Mouse (Mus musculus) olfactory bulb, adult 2 months (tissue): Measurements from ENCODE around the gene Alcam.

ENCODE experiments used
- CTCF ChIP-seq: fragments of 200-500 bp; IDR thresholded peaks from 2 replicates; pipeline ENCODE4 v1.5.1; 2012; ENCODE audit warnings: low read depth, mild to moderate bottlenecking, low read length, moderate library complexity; ENCODE audit not compliant: insufficient read depth
- POLR2A ChIP-seq: fragments of 200-500 bp; IDR thresholded peaks from 2 replicates; pipeline ENCODE4 v1.6.1; 2012; ENCODE audit warnings: mild to moderate bottlenecking, low read depth, low read length, moderate library complexity; ENCODE audit not compliant: insufficient read depth

DNA sequence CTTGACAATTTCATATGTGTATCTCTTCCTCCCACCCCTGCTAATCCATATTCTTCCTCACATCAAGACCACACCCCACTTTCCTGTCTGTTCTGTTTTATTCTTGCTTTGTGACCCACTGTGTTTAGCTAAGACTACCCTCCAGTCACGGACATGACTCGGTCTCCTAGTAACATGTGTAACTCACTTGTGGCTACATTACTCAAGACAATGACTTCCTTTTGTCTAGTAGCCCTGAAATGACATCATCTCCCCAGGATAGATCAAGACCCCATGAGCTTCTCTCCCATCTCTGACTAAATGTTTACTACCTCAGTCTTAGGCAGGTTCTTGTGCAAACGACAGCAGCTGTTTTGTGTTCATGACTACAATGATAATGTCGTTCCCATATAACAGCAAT is 231.0 kb downstream of the Alcam start:
- TF ChIP-seq CTCF (no peak), POLR2A (no peak)
